Mouse (Mus musculus) retina, adult 2 months (tissue): ENCODE measurements at regions not wholly inside any gene's neighbourhood (a gene's known extent, or its start where the extent isn't known, plus 50 kb on each side); places are given as distances from the start of the nearest gene placed in this dataset.

Experiments
- DNase-seq: peaks from one replicate; pipeline ENCODE4 v3.0.0-alpha.2; 2012; ENCODE audit warnings: low read depth, low spot score

GRCm38 (mm10) chr3:100773237-100773636, 52.0 kb upstream of the Vtcn1 start:
- DNase-seq = no peak

- DNase-seq = no peak
Measured at GRCm38 (mm10) chr3:100771363-100771762, 53.9 kb upstream of the Vtcn1 start.

- no peak for DNase-seq
Measured at GRCm38 (mm10) chr3:100770841-100771240, 54.4 kb upstream of the Vtcn1 start.

GRCm38 (mm10) chr3:100769146-100769545, 56.1 kb upstream of the Vtcn1 start:
- DNase-seq = no peak

GRCm38 (mm10) chr3:100768170-100768624, 57.1 kb upstream of the Vtcn1 start:
- DNase-seq = peak; percentile 15

- no peak for DNase-seq
Measured at GRCm38 (mm10) chr3:100765323-100765722, 59.9 kb upstream of the Vtcn1 start.

- no peak for DNase-seq
Measured at GRCm38 (mm10) chr3:100762895-100763294, 62.4 kb upstream of the Vtcn1 start.

- no peak for DNase-seq
Measured at GRCm38 (mm10) chr3:100759091-100759941, 65.9 kb upstream of the Vtcn1 start.

- DNase-seq = no peak
Measured at GRCm38 (mm10) chr3:100754677-100755076, 69.4 kb upstream of the Man1a2 start.

- no peak for DNase-seq
Measured at GRCm38 (mm10) chr3:100751211-100751610, 65.9 kb upstream of the Man1a2 start.

- DNase-seq = no peak
Measured at GRCm38 (mm10) chr3:100748727-100749126, 63.4 kb upstream of the Man1a2 start.

GRCm38 (mm10) chr3:100748309-100748691, 63.0 kb upstream of the Man1a2 start:
- DNase-seq = no peak

- no peak for DNase-seq
Measured at GRCm38 (mm10) chr3:100747421-100748308, 62.4 kb upstream of the Man1a2 start.

- no peak for DNase-seq
Measured at GRCm38 (mm10) chr3:100737660-100738059, 52.4 kb upstream of the Man1a2 start.

- DNase-seq = no peak
Measured at GRCm38 (mm10) chr3:100736539-100736938, 51.2 kb upstream of the Man1a2 start.
